Mouse (Mus musculus): ENCODE measurements at regions not wholly inside any gene's neighbourhood (a gene's known extent, or its start where the extent isn't known, plus 50 kb on each side); places are given as distances from the start of the nearest gene placed in this dataset.

DNA sequence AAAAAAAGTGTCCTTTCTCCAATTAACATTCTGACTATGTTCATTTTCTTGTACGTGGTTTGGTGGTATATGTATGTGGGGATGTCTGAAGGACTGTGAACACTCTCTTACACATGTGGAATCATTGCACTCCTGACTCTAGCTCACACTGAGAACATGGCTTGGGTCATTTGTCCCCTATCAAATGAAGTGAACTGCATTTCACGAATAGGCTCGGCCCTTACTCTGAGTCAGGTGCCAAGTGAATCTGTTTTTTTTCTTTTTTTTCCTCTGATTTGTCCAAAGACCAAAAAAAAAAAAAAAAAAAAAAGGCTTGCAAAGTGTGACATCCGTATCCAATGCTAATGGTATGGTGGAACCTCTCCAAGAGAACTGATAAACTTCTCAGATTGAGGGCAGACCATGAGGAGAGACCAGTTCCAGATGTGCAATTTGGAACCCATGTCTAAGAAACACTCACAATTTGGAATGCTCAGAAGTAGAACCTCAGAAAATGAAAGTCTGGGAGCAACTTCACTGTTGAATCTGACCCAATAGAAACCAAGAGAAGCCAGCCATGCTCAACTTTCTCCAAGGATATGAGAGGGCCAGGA, 631.7 kb upstream of the Fam160b2 start:
- no peak for DNase-seq (ENCODE audit: low read depth)

DNA sequence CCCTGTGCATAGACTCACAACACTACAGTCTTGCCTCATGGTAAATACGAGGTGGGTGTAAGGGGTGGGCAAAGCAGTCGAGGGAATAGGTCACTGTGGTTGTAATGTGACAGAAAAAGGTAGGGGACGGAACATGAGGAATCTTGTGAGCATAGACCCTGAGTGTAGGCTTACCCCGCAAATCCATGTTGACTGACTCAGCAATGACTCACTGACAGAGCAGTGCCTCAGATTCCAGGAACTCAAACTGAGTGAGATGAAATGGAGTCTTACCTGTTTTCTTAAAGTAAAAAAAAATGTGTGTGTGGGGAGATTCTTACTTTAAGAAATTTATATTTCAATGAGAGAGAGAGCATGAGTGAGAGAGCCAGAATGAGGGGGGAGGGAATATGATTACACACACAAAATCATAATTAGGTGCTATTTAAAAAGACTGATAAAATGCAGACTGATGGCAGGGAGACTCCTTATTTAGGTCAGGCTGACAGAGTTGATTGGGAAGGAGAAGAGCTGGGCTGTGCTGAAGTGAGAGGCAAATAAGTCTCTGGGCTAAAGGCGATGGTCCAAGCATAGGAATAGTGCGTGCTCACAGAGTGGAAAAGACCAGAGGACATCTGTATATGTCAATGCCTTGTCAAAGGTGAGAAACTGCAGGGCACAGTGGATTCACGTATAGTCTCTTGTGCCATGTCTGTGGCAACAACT, 631.0 kb upstream of the Fam160b2 start:
- DNase-seq (ENCODE audit: low read depth) = no peak

DNA sequence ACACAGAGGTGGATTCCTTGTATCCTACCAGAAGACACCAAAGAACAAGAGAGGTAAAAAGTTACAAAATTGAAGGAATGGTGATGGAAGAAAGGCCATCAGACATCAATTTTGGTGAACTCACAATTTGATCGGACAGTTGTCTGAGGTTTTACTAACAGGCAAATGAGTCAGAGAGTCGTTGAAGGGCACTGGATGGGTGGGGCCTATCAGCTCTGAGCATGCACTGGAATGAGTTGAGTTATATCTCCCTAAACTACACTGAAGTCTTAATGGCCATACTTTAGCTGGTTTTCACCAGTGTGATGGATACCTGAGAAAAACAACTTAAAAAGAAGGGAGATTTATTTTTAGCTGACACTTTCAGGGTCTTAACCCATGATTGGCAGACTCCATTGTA, 630.3 kb upstream of the Fam160b2 start:
- no peak for DNase-seq (ENCODE audit: low read depth)

DNA sequence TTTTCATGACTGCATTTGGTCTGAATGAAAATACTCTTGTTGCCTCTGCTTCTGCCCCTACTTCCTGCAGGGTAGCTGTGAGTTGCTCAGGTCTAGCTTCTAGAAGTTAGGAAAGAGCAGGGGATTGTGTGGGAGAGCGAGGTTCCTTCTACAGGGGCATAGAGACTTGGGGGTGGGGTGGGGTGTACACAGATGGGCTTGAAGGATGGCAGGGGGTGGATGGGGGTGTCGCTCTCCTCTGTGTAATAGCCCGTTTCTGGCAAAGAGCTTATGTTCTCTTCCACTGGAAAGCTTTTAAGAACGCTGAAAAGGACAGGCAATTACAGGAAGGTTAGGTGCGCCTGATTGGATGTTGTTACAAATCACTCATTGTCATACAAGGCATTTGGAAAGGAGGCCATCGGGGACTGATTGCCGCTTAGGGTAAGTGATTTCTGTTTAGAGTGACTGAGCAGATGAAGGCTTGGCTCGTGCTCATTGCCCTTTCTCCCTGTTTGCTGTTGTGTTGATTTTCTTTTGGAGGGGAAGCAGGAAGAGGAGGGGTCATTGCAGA, 629.3 kb upstream of the Fam160b2 start:
- DNase-seq (ENCODE audit: low read depth) = no peak

DNA sequence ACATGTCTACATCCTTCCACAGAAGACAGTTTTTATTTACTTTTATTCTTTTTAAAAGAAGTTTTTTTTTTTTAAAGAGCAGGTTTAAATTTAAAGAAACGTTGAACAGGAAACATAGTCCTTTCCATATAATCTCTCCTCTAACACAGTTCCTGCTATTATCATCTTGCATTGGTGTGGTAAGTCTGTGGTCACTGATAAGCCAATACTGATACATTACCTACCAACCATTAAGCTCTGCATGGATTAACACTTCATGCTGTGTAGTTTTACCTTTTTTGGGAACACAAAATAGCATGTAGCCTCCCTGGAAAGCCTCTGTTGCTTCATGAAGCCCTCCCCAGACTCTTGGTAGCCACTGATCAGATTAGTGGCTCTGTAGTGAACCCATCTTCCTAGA, 617.4 kb upstream of the Fam160b2 start:
- no peak for DNase-seq (ENCODE audit: low read depth)

DNA sequence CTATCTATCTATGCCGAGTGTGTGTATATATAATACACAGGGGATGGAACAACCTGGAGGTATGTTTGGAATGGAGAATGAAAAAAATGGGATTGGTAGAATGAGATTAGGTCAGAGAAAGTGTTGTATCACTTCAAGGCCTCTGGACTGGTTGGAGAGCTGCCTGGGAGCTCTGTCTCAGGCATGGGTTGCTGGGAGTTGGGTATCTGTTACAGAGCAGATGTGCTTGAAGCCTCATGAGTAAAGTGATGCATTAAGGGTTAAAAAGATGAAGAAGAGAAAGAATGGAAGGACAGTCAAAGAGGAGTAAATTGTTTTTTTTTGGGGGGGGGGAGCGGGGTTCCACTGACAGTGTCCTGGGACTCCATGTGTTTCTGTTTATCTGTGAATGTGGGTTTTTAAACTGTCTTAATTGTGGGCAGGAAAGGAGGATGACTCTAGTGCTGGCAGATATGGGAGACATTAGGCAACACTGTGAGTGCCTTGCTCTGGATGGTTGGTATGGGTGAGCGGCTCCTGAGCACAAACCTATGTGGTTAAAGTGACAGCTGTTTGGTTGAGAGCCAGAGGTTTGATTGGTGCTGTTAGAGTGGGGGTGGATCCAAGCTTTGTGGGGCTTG, 611.8 kb upstream of the Fam160b2 start:
- DNase-seq (ENCODE audit: low read depth) = no peak

DNA sequence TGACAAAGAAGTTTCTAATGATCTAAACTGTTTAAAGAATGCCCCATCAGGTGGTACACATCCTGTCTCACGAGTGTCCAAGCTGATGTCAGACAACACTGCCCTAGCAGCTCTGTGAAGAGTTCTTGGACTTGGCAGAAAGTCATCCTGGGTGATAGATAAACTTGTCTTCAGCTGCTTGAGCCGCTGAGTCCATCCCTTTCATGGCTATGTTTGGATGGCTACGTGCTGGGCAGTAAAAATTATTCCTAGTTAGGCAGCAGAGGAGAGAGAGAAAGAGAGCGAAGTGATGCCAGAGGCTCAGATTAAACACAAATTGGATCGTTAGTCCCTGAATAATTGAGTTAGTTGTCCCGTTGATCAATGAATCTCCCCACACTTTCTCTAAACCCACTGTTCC, 603.8 kb upstream of the Fam160b2 start:
- no peak for DNase-seq (ENCODE audit: low read depth)

DNA sequence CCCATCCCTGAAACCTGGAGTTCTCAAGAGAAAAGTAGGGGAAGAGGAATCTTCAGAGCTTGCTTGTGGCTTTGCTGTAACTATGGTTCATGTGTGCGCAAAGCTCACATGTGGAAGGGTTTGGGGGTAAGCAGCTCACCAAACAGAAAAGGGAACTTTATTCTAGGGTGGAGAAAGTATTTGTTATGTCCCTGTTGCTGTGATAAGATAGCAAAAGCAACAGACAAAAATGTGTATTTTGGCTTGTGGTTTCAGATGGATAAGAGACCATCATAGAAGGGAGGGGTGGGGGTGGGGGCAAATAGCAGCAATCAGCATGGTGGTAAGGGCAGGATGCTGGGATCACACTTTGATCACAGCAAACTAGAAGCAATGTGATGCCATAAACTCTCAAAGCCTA, 601.3 kb upstream of the Fam160b2 start:
- no peak for DNase-seq (ENCODE audit: low read depth)

DNA sequence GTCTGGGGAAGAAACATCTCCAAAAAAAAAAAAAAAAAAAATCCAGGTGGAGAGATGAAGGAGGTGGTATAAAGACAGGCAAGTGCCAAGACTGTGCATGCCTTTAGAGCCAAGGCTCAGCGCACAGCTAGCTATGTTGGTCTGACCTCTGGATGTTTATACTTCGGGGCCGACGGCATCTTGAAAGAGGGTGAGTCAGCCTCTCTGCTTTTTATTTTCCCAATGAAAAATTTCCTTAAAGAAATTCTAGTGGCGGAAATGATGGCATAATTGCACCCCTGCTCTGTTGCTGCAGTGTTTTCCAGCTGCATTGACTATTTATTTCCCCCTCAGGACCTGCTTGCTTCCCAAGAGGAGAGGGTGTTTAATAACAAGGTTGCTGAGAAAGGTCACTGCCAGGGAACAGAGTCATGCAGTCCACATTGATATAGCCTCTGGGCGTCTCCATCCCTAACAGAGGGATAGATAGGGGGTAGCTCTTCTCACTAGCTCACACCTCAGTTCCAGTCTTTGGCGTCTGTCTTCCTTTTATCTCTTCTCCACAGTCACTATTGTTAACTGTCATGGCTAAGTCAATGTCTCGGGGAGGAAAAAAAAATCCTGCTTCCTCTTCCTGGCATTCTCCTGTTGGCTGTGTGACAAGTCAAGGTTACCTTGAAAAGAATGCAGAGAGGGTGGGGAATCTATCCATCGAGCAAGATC, 599.7 kb upstream of the Fam160b2 start:
- no peak for DNase-seq (ENCODE audit: low read depth)

DNA sequence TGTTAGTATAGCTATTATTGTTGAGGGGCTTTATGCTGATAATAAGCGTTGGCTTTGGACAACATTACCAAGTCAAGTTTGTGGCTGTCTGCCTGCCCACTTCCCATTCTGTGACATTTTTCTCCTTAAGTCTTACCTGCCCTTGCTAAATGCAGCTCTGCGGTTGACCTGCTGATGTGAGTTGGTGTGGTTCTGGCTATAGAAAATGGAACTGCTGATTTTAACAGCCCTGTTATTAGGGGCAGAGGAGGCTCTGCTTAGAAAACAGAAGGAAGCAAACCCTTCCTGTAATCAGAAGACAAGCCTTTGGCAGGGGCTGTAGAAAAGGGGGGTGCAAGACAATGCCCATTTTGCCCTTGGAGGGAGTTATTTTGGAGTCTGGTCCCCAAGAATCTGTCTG, 594.6 kb upstream of the Fam160b2 start:
- no peak for DNase-seq (ENCODE audit: low read depth)

DNA sequence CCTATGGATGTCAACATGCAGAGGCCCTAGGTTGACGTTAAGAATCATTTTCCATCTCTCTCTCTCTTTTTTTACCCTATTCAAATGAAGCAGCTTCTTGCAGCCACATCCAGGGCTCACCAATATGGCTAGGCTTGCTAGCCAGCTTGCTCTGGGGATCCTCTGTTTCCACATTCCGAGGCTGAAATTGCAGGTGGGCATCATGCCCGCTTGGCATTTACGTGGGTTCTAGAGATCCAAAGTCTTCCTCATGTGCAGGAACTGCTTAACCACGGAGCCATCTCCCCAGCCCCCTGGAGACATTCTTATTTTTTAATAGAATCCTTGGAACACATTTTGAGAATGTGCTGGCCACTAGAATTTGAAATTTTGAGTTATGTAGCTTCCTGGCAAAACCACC, 592.9 kb upstream of the Fam160b2 start:
- no peak for DNase-seq (ENCODE audit: low read depth)

DNA sequence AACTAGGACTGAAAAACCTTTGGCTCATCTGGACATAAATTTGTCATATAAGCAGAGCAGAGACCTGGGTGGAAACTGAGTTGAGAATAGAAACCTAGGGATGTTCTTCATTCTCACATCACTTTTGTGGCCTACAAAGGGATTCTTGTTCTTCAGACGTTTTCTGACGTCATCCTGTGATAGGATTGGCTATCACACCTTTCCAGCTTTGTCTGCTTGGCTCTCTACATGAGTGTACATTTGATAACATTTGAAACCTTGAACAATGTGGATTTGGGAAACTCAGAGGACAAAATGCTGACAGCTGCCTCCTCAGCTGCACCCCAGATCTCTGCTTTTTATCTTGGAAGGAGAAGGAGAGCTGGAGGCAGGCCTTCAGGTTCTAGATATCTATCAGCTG, 589.7 kb upstream of the Fam160b2 start:
- DNase-seq (ENCODE audit: low read depth) = no peak

DNA sequence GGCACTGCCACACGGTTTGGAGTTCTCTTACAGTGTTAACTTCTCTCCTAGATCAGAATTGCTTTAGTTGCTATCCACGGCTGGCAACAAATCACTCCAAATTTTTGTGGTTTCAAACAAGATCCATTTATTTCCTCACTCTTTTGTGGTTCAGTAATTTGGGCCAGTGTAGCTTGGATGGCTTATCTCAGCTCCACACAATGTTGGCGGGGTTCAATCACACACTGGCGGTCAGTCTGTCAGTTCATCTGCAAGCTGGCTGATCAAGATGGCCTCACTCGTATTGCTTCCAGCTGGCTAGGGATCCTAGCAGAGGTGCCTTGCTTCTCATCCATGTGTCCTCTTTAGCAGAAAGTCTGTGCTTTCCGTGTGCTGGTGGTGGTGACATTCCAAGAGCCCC, 577.7 kb upstream of the Fam160b2 start:
- DNase-seq (ENCODE audit: low read depth) = no peak

DNA sequence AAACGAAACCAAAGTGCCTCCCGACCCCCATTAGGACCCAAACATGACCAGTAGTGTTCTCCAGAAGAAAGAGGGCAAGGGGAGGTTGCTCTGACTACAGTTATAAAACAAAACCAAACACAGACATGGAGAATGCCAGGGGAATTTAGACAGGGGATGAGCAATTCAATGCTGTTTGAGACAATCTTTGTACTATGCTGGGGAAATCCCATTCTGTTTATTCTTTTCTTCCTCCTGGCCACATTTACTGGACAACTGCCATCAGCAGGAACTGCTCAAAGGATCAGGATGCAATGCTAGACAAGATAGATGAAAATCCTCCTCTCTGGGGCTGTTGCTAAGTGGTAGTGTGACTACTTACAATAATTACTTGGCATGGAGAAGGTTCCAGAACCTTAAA, 574.5 kb upstream of the Fam160b2 start:
- no peak for DNase-seq (ENCODE audit: low read depth)

DNA sequence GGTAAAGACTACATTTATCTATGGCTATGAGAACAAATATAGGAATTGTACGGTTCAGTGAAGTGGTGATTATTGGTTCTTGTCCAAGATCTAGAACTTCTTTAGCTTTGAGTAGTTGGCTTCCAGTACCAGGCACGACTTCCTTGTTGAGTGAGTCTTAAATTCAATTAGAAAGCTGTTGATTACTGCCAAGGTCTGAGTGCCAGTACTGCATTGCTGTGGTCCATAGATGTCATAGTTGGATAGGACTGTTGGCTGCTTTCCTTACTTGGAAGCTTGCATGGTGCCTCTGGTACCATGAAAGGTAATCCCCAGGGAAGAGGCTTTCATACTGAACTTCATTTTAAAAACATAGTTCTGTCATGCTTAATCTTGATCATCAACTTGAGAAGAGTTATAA, 559.9 kb upstream of the Fam160b2 start:
- DNase-seq (ENCODE audit: low read depth) = no peak

DNA sequence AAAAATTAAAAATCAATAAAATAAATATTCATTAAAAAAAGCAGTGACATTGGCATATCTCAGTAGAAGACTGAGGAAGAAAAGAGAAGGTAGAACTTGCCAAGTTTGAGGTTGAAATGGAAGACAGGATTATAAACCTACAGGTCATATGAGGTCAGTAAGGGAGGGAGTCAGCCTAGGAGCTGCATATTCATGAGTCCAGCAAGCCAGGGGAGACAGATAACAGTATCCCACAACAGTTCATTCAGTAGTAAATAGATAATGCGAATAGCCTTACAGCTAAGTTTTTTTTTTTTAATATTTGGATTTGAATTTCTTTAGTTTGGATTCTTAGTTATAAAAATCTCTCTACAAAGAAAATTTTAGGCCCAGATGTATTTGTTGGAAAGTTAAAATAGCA, 542.8 kb upstream of the Fam160b2 start:
- DNase-seq (ENCODE audit: low read depth) = no peak

DNA sequence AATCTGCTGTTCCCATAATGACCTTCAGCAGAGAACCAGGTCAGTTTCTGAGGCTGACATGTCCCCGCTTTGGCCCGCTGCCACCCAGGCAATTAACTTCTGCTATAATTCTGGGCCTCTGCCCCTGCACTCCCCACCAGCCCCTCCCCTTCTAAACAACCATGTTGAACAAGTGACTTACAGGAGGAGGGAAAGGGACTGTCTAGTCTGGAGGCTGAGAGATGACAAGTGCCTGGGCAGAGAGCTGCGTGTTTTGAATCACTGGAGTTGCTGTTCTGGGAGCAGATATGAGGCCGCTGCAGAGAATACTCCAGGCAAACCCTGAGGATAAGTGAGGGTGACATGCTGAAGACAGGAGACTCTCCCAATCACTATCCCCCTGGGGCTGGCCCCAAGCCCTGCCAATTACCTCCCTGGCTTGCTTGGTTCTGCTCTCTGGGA, 530.2 kb upstream of the Fam160b2 start:
- DNase-seq (ENCODE audit: low read depth) = no peak

DNA sequence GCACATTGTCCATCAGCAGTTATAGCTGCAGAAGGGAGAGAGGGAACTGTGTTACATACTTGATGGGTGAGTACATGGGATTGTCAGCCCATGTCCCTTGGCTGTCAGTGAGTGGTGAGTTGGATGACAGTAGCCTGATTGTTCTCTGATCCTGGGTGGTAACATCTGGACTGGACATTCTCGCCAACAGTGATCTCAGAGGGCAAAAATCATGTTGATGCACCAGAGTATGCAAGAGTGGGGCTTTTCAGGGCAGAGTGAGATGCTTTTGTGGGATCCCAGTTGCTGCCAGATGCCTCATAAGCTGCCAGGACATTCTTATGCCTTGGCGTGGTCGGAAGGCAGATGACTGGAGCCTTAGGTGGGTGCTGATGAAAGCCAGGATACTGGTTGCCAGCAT, 528.9 kb upstream of the Fam160b2 start:
- DNase-seq (ENCODE audit: low read depth) = no peak

DNA sequence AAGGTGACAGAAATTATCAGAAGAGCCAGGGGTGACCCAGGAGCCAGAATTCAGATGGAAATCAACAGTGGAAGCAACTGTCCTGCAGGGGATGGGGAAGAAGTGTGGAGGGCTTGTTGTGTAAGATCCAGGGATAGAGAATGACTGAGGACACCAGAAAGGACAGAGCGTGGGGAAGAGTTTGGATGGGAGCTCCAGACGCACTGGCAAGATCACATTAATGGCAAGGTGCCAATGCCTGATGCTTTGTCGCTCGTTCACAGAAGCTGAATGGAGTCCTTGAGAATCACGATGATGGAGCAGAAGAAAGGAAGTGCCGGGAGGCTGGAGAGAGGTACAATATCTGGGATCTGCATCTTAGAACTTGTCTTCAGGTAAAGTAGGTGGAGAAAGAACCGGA, 519.0 kb upstream of the Fam160b2 start:
- no peak for DNase-seq (ENCODE audit: low read depth)

DNA sequence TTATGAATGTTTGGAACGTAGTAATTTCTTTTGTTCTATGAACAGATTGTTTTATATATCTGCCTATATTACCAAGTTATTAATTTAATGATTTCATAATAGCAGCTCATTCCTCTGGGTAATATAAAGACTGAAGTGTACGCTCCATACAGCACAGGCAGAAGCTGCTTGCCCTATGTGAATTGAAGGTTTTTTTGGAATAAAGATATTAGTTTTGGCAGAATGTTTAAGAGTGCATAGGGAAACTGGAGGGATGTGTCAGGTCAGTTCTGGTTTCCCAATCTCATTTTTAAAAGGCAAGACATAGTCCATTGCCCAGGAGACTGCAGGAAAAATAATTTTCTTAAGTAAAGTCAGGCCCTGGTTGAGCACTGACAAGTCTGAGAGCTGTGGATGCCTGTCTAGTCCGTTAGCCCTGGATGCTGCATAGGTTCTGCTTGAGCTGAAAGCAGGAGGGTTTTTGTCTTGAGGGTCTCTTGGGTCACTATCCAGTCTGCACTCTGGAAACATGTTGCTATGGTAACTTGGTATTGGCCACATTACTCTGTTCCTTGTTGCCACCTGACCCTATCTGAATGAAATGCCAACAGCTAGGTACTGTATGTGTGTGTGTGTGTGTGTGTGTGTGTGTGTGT, 516.3 kb upstream of the Fam160b2 start:
- DNase-seq (ENCODE audit: low read depth) = no peak

DNA sequence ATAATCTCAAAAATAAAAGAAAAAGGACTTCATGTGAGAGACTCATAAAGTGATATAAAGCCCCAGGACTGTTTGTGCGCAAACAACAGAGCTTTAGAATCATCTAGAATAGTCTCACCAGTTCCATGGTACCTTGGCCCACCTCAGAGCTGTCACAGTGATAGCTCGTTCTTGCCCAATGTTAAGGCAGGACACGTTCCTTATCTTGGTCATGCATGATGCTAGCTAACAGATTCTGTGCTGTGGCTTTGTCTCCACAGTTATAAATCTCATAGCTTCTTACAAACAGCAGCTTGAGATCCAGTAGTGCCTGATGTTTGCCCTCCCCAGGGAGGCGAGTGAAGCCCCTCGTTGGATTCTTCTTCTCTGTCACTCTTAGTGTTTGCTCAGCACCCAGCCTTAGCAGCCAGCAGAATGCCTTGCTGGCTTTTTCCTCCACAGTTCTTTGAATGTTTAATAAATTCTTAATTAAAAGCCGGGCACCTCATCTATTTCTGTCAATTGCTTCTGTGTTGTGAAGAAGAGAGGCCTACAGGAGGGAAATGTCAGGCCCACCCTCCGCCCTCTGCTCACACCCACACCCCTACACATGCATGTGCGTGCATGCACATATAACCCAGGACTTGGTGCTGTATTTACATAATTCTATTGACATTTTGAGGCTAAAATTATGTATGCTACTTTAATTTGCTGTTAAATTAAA, 515.6 kb upstream of the Fam160b2 start:
- no peak for DNase-seq (ENCODE audit: low read depth)

DNA sequence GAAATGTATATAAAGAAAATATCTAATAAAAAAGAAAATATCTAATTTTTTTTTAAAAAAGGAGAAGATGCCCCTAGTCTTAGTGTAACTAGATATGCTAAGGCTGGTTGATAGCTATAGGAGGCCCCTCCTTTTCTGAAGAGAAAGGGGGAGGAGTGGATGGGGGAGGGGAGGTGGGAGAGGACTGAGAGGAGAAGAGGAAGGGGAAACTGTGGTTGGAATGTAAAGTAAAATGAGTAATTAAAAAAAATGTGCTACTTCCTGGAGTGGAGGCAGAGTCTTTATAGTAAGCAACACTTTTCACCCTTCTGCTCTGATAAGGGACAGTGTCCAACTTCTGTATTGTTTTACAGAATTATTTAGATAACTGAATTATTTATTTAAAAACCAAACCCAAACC, 513.6 kb upstream of the Fam160b2 start:
- no peak for DNase-seq (ENCODE audit: low read depth)

All from gonadal fat pad, adult 2 months (tissue).